Comparison of ENCODE assay signal across 10 mouse cellular contexts in genomic region chr5:29435491-29435890, GRCm38 (mm10). TPM values are rescaled to one million over a fixed set of nuclear protein-coding genes. Genes with fewer than 3 reads are reported as not detected.
A peak's percentile ranks its signal among the peaks of the same experiment; 100 is the strongest.
DNase-seq lines count a peak whose midpoint lies in the region; ATAC-seq and TF ChIP-seq lines count a peak whose summit lies in the region.
"Had no signal": no experiment of that assay in that cellular context is flagged by ENCODE, and none has a peak within 500 bp of the region (broad histone marks: within the 10 kb centered on the region; RNA-seq: fewer than 3 reads in every experiment).

No protein-coding gene starts in this region.

- H3K4me2 ChIP-seq in heart, embryonic 11.5 days: peak overlapping the region; percentile 92

- H3K36me3 ChIP-seq in heart, embryonic 11.5 days (ENCODE audit: control insufficient read depth, insufficient read depth, low read length): peaks cover 13% of the 10 kb centered on the region
- H3K36me3 ChIP-seq in G1E (replicated peaks): peaks cover 53% of the 10 kb centered on the region
- peaks cover 45% of the 10 kb centered on the region for H3K36me3 ChIP-seq in hindbrain, embryonic 10.5 days
- peaks cover 46% of the 10 kb centered on the region for H3K36me3 ChIP-seq in midbrain, embryonic 10.5 days

- intact Hi-C loops in gastrocnemius, postnatal 36 days (cut with DNase I): no loop called here

- H3K4me1 ChIP-seq in heart, embryonic 11.5 days (ENCODE audit: control insufficient read depth, insufficient read depth, low read length): peaks cover 9% of the 10 kb centered on the region
- H3K4me1 ChIP-seq in G1E (ENCODE audit: insufficient read depth, low read depth, low read length): peaks cover 52% of the 10 kb centered on the region
- peaks cover 19% of the 10 kb centered on the region for H3K4me1 ChIP-seq in hindbrain, embryonic 10.5 days (replicated peaks)
- peaks cover 27% of the 10 kb centered on the region for H3K4me1 ChIP-seq in midbrain, embryonic 10.5 days

- no peaks in the 10 kb centered on the region for H3K9me3 ChIP-seq in heart, embryonic 11.5 days (replicated peaks; ENCODE audit: control insufficient read depth, low read length)
- H3K9me3 ChIP-seq in G1E (replicated peaks): no peaks in the 10 kb centered on the region
- no peaks in the 10 kb centered on the region for H3K9me3 ChIP-seq in hindbrain, embryonic 10.5 days
- no peaks in the 10 kb centered on the region for H3K9me3 ChIP-seq in midbrain, embryonic 10.5 days (replicated peaks)

- H3K27me3 ChIP-seq in heart, embryonic 11.5 days (ENCODE audit: control insufficient read depth, insufficient read depth, low read length): peaks cover 3% of the 10 kb centered on the region
- peaks cover 11% of the 10 kb centered on the region for H3K27me3 ChIP-seq in G1E (ENCODE audit: insufficient read depth, low read length)
- peaks cover 7% of the 10 kb centered on the region; the same call in 1 of the 2 replicates for H3K27me3 ChIP-seq in hindbrain, embryonic 10.5 days (ENCODE audit: insufficient read depth, poor library complexity, severe bottlenecking)
- no peaks in the 10 kb centered on the region for H3K27me3 ChIP-seq in midbrain, embryonic 10.5 days (ENCODE audit: low read depth, poor library complexity, severe bottlenecking)

- TF ChIP-seq CTCF in G1E (IDR thresholded peaks at IDR 0.05; ENCODE audit: low read depth, low read length): no peak

- peak overlapping the region; percentile 94 for H3K4me3 ChIP-seq in heart, embryonic 11.5 days (ENCODE audit: low read depth, low read length)
- H3K4me3 ChIP-seq in G1E (ENCODE audit: low read depth, low read length): peak overlapping the region; percentile 86
- H3K4me3 ChIP-seq in hindbrain, embryonic 10.5 days: peak overlapping the region; percentile 81
- H3K4me3 ChIP-seq in midbrain, embryonic 10.5 days: peak overlapping the region; percentile 97

- peak overlapping the region; percentile 91 for H3K9ac ChIP-seq in heart, embryonic 11.5 days (ENCODE audit: low read depth, low read length)

- H3K27ac ChIP-seq in heart, embryonic 11.5 days (ENCODE audit: low read depth, low read length): no peak overlapping the region
- peak overlapping the region; percentile 82 for H3K27ac ChIP-seq in hindbrain, embryonic 10.5 days
- peak overlapping the region; percentile 87 for H3K27ac ChIP-seq in midbrain, embryonic 10.5 days (replicated peaks)

- no peak for ATAC-seq in heart, embryonic 11.5 days (replicated peaks; ENCODE audit: insufficient number of reproducible peaks, low FRiP score, low TSS enrichment)
- ATAC-seq in G1E (ENCODE audit: extremely low read depth, insufficient number of reproducible peaks, low FRiP score, poor library complexity, severe bottlenecking): no peak

- no peak for DNase-seq in heart, adult 8-10 months (ENCODE audit: low spot score)
- DNase-seq in G1E (ENCODE audit: low spot score): no peak
- DNase-seq in hindbrain, embryonic 10.5 days (ENCODE audit: low spot score): no peak
- DNase-seq in midbrain, embryonic 10.5 days (ENCODE audit: low spot score): no peak
- DNase-seq in gastrocnemius, postnatal 36 days: no peak
- no peak for DNase-seq in natural killer cell, adult 2 months (ENCODE audit: low spot score in 2 of 2)
- DNase-seq in kidney, postnatal 10 days: no peak

- 36% methylated on average over 8 of the region's 8 CpGs for WGBS in heart, embryonic 11.5 days (ENCODE audit: insufficient replicate concordance)
- 54% methylated on average over 8 of the region's 8 CpGs for WGBS in hindbrain, embryonic 10.5 days
- 60% methylated on average over 8 of the region's 8 CpGs for WGBS in midbrain, embryonic 10.5 days

RNA-seq across cellular contexts. Expression of gene Nom1, which starts 1.0 kb away (rescaled TPM):
- 14.9 and 18.1 TPM in 2 replicates for polyA plus RNA-seq in heart, embryonic 11.5 days (2014; fragmentation: Nextera tagmentation; extraction: Ambion mirVana)
- 10 to 100 TPM; 13.4 to 20.9 (median 16.2) TPM for total RNA-seq in heart, adult 8-10 months (2022)
- total RNA-seq in G1E (2014; fragmentation: Nextera tagmentation) (26.2 and 26.6 TPM in 2 replicates), G1E (2017) (22.0 and 26.3 TPM in 2 replicates)
- 12.1 and 14.9 TPM in 2 replicates for polyA plus RNA-seq in G1E (2012)
- 22.4 and 32.8 TPM in 2 replicates for polyA plus RNA-seq in hindbrain, embryonic 10.5 days (2016; fragmentation: Nextera tagmentation; extraction: Ambion mirVana)
- polyA plus RNA-seq in midbrain, embryonic 10.5 days (2016; fragmentation: Nextera tagmentation; extraction: Ambion mirVana): 27.7 and 33.7 TPM in 2 replicates
- 10 to 100 TPM in 1 of 2 experiments, 1 to 10 TPM in 1; 8.9 to 10.4 TPM for total RNA-seq in gastrocnemius, postnatal 36 days (2021)

RNA-seq across cellular contexts. Expression of gene Mnx1, which starts 42.8 kb away (rescaled TPM):
- not detected in 2 replicates for polyA plus RNA-seq in heart, embryonic 11.5 days (2014; fragmentation: Nextera tagmentation; extraction: Ambion mirVana)
- not detected for total RNA-seq in heart, adult 8-10 months (2022)
- total RNA-seq in G1E (2014; fragmentation: Nextera tagmentation) (not detected in 2 replicates), G1E (2017) (0.06 TPM in 1 of 2 replicates, not detected in the other)
- not detected in 2 replicates for polyA plus RNA-seq in G1E (2012)
- polyA plus RNA-seq in hindbrain, embryonic 10.5 days (2016; fragmentation: Nextera tagmentation; extraction: Ambion mirVana): 0.06 and 0.16 TPM in 2 replicates
- polyA plus RNA-seq in midbrain, embryonic 10.5 days (2016; fragmentation: Nextera tagmentation; extraction: Ambion mirVana): not detected in 2 replicates
- not detected for total RNA-seq in gastrocnemius, postnatal 36 days (2021)
- polyA plus RNA-seq: CD4-positive, CD25-positive, alpha-beta regulatory T cell, adult 4 months; frontal cortex, adult 2 months had no signal

RNA-seq across cellular contexts. Expression of gene Lmbr1, which starts 57.3 kb away (rescaled TPM):
- polyA plus RNA-seq in heart, embryonic 11.5 days (2014; fragmentation: Nextera tagmentation; extraction: Ambion mirVana): 11.2 and 12.9 TPM in 2 replicates
- total RNA-seq in heart, adult 8-10 months (2022): 10 to 100 TPM; 10.7 to 18.2 (median 12.4) TPM
- 10.0 and 10.5 TPM in 2 replicates for total RNA-seq in G1E (2014; fragmentation: Nextera tagmentation)
- 10.0 TPM in 2 replicates for total RNA-seq in G1E (2017)
- 1.7 and 2.4 TPM in 2 replicates for polyA plus RNA-seq in G1E (2012)
- 9.0 and 11.0 TPM in 2 replicates for polyA plus RNA-seq in hindbrain, embryonic 10.5 days (2016; fragmentation: Nextera tagmentation; extraction: Ambion mirVana)
- 9.8 and 12.2 TPM in 2 replicates for polyA plus RNA-seq in midbrain, embryonic 10.5 days (2016; fragmentation: Nextera tagmentation; extraction: Ambion mirVana)
- 1 to 10 TPM; 9.8 to 9.9 TPM for total RNA-seq in gastrocnemius, postnatal 36 days (2021)
